Mouse (Mus musculus) kidney, postnatal 25 days (tissue): ENCODE measurements around the gene Abhd12b.

Experiments
- DNase-seq, 2 experiments: peaks; one replicate each; pipeline ENCODE4 v3.0.0; 2021; ENCODE audit warnings: mixed read lengths in 2 of 2

The Abhd12b gene

GRCm38 (mm10) chr12:70208214-70208613 is 54.3 kb downstream of the Abhd12b start:
- no peak for DNase-seq

- no peak for DNase-seq
Observed at GRCm38 (mm10) chr12:70212501-70212900, 58.6 kb downstream of the Abhd12b start.

- DNase-seq = no peak
Observed at GRCm38 (mm10) chr12:70213601-70214000, 59.7 kb downstream of the Abhd12b start.

GRCm38 (mm10) chr12:70214281-70214680 is 60.3 kb downstream of the Abhd12b start:
- no peak for DNase-seq

GRCm38 (mm10) chr12:70216229-70216800 is 62.4 kb downstream of the Abhd12b start:
- DNase-seq = peak in 1 of 2 experiments; percentile 31

GRCm38 (mm10) chr12:70218795-70219540 is 65.0 kb downstream of the Abhd12b start:
- no peak for DNase-seq

- no peak for DNase-seq
Observed at GRCm38 (mm10) chr12:70221425-70221824, 67.5 kb downstream of the Abhd12b start.

GRCm38 (mm10) chr12:70223331-70223730 is 69.4 kb downstream of the Abhd12b start:
- no peak for DNase-seq

GRCm38 (mm10) chr12:70226655-70227054 is 72.7 kb downstream of the Abhd12b start:
- DNase-seq = no peak

GRCm38 (mm10) chr12:70227121-70227932 is 73.4 kb downstream of the Abhd12b start:
- peak; percentile 80 to 90 for DNase-seq

GRCm38 (mm10) chr12:70228155-70228554 is 74.2 kb downstream of the Abhd12b start:
- no peak for DNase-seq

GRCm38 (mm10) chr12:70231294-70231693 is 77.4 kb downstream of the Abhd12b start, which contains the start of gene Pygl:
Pygl (minus strand) TSS chr12:70231488.
- no peak for DNase-seq

GRCm38 (mm10) chr12:70232020-70232544 is 78.1 kb downstream of the Abhd12b start:
- DNase-seq = no peak
